Mouse (Mus musculus) E14TG2a.4 (cell line): ENCODE results near the gene Ngrn.

Source experiments
- CTCF ChIP-seq: conservative IDR thresholded peaks from 2 replicates; pipeline ENCODE4 v1.5.1; 2014; ENCODE audit warnings: low read length
- POU5F1 ChIP-seq: IDR thresholded peaks from 2 replicates; pipeline ENCODE4 v1.6.1; 2014; ENCODE audit warnings: low read length, borderline replicate concordance

GRCm38 (mm10) chr7:80213604-80214003 is 47.4 kb upstream of the Ngrn start:
- TF ChIP-seq CTCF = no peak
- no peak for TF ChIP-seq POU5F1
